Mouse (Mus musculus) cortical plate, adult 2 months (tissue): ENCODE results near the gene Lyve1. TPM values are rescaled to one million over a fixed set of nuclear protein-coding genes. Genes with fewer than 3 reads are reported as not detected.
A peak's percentile ranks its signal among the peaks of the same experiment; 100 is the strongest.

Experiments used
- H3K27ac ChIP-seq: fragments of 200-500 bp; 2 replicates; pipeline ENCODE4 v1.5.1; 2012; ENCODE audit warnings: low read length, control low read depth, inconsistent platforms; ENCODE audit not compliant: insufficient read depth
- H3K4me1 ChIP-seq: fragments of 200-500 bp; 2 replicates; pipeline ENCODE4 v1.6.1; 2011; ENCODE audit warnings: low read length; ENCODE audit not compliant: control insufficient read depth, insufficient read depth
- H3K4me3 ChIP-seq: fragments of 200-500 bp; 2 replicates; pipeline ENCODE4 v1.5.1; 2011; ENCODE audit warnings: mild to moderate bottlenecking, low read length, control low read depth; ENCODE audit not compliant: insufficient read depth
- CTCF ChIP-seq: fragments of 200-500 bp; IDR thresholded peaks from 2 replicates; pipeline ENCODE4 v1.5.1; 2011; ENCODE audit warnings: mild to moderate bottlenecking, control low read depth, low read length; ENCODE audit not compliant: insufficient read depth; ENCODE audit errors: extremely low read depth
- POLR2A ChIP-seq: fragments of 200-500 bp; IDR thresholded peaks from 2 replicates; pipeline ENCODE4 v1.6.1; 2011; ENCODE audit warnings: mild to moderate bottlenecking, low read length, control low read depth; ENCODE audit not compliant: insufficient read depth; ENCODE audit errors: extremely low read depth
- polyA plus RNA-seq: library from polyadenylated mRNA; depleted of rRNA; stranded (reverse); fragments of >200 nt; gene quantifications from 2 replicates; pipeline ENCODE4 v1.2.3, GENCODE M21; 2012; rRNA removed

The Lyve1 gene
- polyA plus RNA-seq, 1 experiment = 0.71 TPM

GRCm38 (mm10) chr7:110801028-110801427 is 62.0 kb downstream of the Lyve1 start:
- no peak overlapping the region for H3K4me3 ChIP-seq
- no peaks in the 10 kb centered on the region for H3K4me1 ChIP-seq
- H3K27ac ChIP-seq = no peak overlapping the region

More at GRCm38 (mm10) chr7:110801028-110801427, 62.0 kb downstream of the Lyve1 start:
- peak; percentile 98 for TF ChIP-seq CTCF
- no peak for TF ChIP-seq POLR2A

Other genes with a start within 250 kb of the Lyve1 start
- 32.8 and 34.2 TPM in 2 replicates for gene Sbf2, start 248.3 kb downstream of the Lyve1 start, polyA plus RNA-seq
- 2.0 and 3.0 TPM in 2 replicates for gene Adm, start 235.6 kb downstream of the Lyve1 start, polyA plus RNA-seq
- gene Ampd3, start 95.0 kb downstream of the Lyve1 start, polyA plus RNA-seq = 21.8 and 22.0 TPM in 2 replicates
- 72.4 and 79.9 TPM in 2 replicates for gene Rnf141, start 18.8 kb downstream of the Lyve1 start, polyA plus RNA-seq
- gene Mrvi1, start 119.2 kb upstream of the Lyve1 start, polyA plus RNA-seq = 2.3 and 2.6 TPM in 2 replicates
- 29.7 and 30.4 TPM in 2 replicates for gene Ctr9, start 165.7 kb upstream of the Lyve1 start, polyA plus RNA-seq
- gene Eif4g2, start 219.8 kb upstream of the Lyve1 start, polyA plus RNA-seq = 233 and 242 TPM in 2 replicates